Mouse (Mus musculus) spleen, postnatal 4 days (tissue): Measurements from ENCODE around the gene Syt17.
A peak's percentile ranks its signal among the peaks of the same experiment; 100 is the strongest.

ENCODE experiments used
- DNase-seq, 2 experiments: peaks; one replicate each; pipeline ENCODE4 v3.0.0; 2022; ENCODE audit warnings: low spot score in 2 of 2

Syt17 gene

DNA sequence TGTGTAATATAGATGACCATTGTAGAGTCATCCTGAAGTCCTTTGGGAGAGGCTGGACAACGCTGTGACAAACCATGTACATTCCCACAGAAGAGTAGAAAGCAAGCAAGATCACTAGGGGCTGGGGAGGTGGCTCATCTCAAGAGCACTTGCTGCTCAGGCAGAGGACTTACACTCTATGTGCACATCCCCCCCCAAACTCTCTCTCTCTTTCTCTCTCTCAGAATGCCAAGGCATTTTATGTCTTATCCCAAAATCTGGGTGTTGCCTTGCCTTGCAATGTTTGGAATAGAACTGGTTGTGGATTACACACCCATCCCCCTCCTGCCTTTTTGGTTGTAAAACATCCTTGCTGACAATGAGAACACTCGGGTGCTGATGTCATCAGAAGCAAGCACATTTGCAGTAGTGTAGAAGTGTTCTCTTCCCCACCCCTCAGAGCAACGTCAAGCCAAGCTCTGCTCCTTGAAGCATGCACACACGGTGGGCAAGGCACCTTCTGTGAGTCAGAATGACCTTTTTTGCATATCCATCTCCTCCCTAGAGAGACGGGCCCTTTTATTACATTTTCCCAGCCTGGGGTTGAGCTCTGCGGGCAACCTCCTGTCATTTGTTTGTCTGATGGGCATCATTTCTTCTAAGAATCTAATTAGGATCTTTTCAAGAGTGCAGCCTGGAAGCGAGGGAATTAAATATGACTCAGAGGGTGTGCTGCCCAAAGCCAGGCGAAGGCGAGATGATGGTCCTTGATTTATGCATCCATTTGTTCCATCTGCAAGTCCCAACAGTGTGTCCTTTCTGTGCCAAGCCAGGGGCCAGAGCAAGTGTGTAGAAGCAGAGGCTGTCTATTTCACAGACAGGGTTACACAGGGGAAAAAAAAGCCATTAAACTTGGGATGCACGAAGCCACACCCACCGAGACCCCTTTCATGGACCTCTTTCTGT lies 15.1 kb upstream of the Syt17 start:
- no peak for DNase-seq

DNA sequence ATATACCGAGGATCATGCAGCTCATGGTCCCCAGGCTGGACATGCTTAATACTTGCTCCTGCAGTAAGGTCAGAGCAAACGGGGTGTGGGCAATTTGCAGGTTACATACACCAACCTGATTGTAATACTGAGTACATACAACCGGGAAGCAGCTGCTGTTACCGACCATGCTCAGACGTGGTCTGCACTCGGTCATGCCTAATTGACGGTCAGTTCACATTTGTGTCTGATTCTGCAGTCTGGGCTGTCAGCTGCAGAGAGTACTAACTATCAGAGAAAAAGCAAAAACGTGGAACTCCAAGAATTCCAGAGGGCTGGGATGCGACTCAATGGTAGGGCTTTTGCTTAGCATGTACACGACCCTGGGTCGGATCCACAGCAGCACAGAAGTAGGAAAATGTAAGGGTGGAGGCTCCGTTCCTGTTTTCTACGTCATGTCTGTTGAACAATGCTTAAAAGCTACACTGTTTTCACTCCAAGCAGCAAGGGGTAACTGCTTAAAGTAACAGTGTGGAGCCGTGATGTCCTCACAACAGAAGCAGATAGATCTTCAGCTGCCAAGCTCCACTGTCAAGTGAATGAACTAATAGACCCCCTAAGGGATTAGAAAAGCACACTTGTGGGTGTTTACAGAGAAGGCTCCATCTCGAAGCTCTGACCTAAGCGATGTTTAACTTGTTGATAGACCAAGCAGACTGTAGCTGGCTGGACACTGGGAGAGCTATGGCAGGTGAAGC lies 13.5 kb upstream of the Syt17 start:
- DNase-seq, result no peak

DNA sequence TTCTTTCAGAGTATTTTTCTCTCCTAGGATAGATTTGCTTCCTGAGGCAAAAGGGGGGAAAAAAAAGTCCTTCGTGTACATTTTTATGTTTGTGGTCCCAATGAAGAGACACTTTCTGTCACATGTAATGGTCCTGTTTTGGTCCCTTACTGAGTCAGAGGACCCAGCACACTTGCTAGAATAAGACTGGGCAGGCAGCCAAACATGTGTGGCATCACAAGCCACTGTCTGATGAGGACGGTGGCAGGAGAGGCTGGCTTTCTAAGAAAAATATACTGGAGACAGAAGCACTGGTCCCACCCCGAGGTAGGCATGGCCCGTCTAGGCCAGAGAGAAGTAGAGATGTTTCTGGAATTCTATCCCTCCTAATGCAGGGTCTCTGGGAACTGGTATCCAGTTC lies 5.7 kb upstream of the Syt17 start:
- no peak for DNase-seq

DNA sequence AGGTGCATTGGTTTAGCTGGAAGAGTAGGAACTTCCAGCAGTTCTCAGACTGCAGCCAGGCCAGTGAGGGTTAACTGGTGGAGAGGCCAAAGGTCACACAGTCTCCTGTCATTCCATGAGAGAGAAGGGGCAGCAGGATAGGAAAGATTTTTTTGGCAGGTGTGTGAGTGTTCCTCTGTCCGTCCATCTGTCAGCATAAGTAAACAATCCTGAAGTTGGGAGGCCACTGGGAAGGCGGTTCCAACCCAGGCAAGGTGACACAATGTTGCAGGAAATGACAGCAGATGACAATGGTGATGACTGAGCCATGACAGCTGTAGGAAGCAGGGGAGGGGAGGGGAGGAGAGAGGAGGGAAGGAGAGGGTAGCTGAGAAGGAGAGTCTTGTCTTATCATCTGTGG lies 4.9 kb upstream of the Syt17 start:
- no peak for DNase-seq

DNA sequence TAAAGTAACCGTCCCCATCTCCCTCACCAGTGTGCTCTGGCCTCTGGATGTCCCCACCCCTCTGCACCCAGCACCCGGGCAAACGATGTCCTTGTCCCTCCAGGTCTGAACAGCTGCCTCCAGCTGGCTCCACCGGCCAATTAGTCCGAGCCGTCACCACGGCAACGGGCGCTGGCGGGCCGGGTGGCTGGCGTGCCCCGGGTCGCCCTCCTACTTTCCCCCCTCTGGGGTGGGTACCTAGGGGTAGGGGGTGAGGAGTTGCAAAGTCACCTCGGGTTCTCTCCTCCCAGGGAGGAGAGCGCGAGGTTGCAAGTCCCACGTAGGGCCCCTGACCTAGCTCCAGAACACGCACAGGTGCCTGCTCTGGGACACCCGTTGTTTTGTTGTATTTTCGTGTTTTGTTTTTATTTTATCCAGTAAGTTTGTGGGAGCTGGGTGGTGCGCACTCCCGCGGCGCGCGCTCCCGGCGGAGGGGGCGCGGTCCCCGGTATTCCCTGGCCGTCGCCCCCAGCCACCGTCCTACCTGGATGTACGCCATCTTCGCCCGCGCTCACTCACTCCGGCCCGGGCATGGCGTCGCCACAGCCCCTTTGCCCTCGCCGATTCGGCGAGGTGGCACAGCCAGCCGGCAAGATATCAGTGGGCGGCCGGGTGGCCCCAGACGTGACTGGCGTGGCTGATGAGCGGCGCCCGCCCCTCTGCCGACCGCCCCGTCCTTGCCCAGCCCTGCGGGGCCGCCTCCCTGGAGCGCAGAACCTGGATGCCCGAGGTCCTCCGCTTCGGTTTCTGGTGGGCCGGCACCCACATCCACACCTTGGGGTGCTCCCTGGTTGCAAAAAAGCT lies 510 bp downstream of the Syt17 start:
- DNase-seq, result no peak

GRCm38 (mm10) chr7:118443895-118444485 lies 4.0 kb downstream of the Syt17 start:
- DNase-seq, result no peak

GRCm38 (mm10) chr7:118443371-118443770 lies 4.7 kb downstream of the Syt17 start:
- DNase-seq, result no peak

GRCm38 (mm10) chr7:118441535-118441934 lies 6.5 kb downstream of the Syt17 start:
- no peak for DNase-seq

DNA sequence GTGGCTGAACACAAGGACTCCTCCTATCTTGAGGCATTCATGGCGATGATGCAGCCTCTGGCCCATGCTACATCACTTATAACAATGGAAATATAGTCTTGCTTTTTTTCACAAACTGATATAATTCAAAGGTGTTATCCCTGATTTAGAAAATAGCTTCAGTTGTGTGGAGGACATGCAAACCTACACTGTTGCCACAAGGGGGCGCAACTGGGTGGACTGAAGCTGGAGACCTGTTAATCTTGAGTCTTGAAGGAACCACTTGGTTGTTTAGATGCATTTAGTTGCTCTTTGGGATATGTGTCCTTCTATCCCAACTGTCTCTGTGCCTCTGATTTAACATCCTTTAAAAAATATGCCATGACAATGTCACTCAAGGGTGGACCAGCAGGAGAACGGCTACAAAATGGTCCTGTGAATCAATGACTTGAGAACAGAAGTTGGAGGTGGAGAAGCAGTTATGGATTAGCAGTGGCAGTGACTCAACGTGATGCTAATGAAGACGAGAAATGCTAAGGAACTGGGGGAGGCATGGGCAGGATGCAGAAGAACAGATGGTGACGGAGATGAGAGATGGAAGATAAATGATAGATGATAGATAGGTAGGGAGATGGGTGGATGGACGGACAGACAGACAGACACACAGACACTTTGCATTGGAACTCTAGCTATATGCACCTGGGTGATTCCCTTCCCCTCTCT lies 10.8 kb downstream of the Syt17 start:
- peak in 1 of 2 experiments; percentile 72 for DNase-seq

DNA sequence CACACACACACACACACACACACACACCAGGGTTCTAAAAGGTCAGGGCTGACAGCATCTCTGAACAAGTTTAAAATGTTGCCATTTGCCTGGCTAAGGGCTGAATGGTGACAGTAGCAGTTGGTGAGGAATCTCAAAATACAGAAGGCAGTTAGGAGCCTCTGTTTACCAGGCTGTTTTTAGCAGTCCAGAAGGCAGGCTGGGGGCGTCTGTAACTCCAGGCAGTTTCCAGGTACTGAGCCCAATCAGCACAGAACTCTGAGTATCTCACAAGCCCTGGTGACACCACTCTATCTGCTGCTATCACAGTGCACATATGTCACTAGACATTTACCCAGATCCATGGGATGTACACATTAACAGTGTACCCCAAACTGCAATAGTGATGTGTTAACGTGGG lies 19.1 kb downstream of the Syt17 start:
- no peak for DNase-seq

DNA sequence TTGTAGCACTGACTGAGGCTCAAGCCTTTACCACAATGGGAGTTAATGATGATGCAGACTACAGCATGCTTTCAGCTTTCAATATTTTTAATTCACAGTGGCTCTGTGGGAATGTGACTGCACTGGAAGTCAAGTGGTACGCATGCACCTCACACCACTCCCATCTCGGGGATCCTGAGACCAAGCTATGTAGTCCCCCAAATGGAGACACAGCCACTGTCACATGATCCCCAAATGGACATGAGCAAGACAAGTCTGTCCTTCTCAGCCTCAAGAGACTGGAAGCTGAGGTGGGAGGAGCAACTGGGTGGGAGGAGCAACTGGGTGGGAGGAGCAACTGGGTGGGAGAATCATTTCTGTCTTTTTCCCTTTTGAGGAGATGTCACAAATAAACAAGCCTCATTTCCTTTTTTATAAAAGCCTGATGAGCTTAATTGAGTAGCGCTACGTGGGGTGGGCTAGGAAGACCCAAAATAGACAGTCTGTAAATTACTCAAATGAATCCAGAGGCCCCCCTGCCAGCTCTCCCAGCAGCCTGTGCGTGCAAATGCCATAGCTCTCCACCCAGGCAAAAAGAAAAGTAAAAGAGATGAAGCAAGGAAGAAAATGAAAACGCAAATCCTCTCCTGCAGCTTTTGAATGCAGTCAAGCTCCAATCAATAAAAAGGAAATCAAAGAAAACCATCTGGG lies 28.4 kb downstream of the Syt17 start:
- no peak for DNase-seq

DNA sequence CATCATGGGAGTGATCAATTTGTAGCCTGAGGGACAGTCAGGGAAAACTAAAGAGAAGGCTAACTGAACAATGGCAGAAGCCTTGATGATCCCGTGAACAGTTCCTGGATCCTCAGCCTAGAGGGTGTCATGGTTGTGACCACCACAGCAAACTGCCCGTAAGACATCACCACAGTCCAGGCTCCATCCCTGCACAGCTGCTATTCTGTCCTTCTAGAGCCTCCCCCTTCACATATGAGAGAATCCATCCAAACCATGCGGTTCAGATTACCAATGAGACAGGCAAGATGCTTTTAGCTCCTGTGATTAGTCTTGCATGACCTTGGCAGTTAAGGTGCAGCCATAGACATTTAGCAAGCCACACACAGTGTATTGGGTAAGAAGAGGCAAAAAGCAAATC lies 33.8 kb downstream of the Syt17 start:
- no peak for DNase-seq

GRCm38 (mm10) chr7:118411877-118412276 lies 36.1 kb downstream of the Syt17 start:
- DNase-seq, result no peak

- DNase-seq, result no peak
Observed at GRCm38 (mm10) chr7:118409421-118409820, 38.6 kb downstream of the Syt17 start.

DNA sequence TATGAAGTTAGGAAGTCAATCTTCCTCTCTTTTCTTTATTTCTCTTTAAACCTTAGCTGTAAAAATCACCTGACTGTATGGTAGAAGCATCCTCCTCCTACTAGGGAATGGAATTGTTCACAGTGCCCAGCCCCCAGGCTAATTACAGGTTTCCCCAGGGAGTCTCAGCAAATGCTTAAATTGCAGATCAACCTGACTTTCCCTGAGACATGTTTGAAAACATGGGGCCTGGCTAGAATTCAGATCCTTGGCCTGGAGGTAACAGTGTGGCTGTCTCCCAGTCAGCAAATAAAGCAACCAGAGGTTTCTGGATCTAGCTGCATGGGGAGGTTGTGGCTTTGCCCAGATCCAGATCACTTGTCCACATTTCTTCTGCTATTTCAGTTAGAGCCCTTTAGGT lies 42.8 kb downstream of the Syt17 start:
- no peak for DNase-seq

- no peak for DNase-seq
Observed at GRCm38 (mm10) chr7:118402576-118403022, 45.4 kb downstream of the Syt17 start.

DNA sequence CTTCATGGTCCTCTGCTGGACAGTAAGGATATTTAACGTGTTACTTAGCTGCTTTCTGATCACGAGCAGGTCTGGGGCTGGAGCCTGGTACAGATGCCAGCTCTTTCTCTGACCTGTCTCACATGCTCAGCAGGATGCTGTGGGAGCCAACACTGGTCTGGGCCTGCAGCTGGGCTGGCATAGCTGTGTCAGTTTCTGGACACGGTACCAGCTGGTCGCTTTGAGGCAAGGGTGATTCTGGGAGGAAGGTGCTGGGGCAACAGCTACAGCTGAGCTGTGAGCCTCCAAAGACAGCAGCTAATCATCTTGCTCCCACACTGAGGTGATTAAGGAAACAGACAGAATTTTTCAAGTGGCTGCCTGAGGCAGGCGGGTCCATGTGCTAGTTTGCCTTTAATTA lies 46.1 kb downstream of the Syt17 start:
- DNase-seq, result no peak

DNA sequence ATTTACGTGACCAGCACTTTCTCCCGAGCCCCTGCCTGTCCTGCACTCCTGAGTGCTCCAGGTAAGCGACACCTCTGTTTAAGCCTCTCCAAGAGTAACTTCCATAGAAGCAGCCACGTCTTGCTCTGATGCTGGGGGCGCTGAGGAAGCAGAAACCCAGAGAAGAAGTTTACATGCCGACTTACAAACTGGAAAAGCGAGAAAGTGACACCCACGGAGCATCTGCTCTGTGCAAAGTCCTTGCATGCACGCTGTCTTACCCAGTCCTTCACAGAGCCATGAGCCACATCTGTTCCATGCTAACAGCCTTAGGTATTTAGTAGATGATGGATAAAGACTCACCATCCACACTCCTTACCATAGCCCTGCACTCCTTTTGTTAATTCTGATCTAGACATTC lies 48.3 kb downstream of the Syt17 start:
- no peak for DNase-seq

DNA sequence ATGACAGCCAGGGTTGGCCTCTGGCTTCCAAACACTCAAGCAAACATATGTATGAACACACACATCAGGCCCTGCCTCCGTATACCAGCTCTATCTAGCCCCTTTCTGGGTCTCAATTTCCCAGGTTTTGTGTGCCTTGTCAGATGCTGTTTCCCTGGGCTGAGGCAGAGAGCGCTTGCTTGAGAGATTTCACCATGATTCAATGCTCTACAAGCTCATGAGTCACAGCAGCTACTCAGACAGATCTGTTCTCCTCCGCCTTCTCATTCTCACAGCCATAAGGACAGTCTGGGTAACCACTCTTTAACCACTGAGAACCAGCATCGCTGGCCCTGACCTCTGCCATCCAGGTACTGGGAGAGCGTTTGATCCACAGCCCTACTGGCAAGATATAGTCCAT lies 57.3 kb downstream of the Syt17 start:
- no peak for DNase-seq

- DNase-seq, result no peak
Observed at GRCm38 (mm10) chr7:118380996-118381395, 67.0 kb downstream of the Syt17 start.
